Mouse (Mus musculus): ENCODE measurements around the gene Hoxa9.

DNA sequence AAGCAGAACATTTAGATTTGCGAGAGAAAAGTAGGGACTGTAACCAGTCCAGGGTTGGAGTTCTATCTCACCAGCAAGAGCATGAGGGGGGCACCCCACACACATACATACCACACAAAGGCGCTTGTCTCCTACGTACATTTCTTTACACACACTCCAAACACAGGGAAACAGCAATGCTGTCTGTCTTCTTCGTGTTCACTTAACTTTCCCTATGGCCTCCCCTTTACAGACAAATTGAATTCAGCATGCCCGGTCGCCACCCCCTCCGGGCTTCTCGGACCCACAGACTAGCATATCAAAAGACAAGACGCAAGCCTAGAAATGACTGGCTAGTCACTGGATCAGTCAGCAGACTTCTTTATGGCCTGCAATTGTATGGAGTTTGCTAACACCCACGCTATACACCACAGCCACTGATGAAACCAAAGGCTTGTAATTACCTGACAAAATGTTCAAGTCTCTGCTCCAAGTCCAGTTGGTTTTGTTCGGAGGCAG is 50.6 kb downstream of the Hoxa9 start:
- TF ChIP-seq ZC3H11A (IDR thresholded peaks at IDR 0.05; ENCODE audit: borderline replicate concordance, low read depth, low read length), result no peak
- TF ChIP-seq ZNF384 (IDR thresholded peaks at IDR 0.05; ENCODE audit: low read depth, low read length), result no peak
- TF ChIP-seq CHD2 (IDR thresholded peaks at IDR 0.05; ENCODE audit: low read depth, low read length), result no peak
